Mouse (Mus musculus) embryonic fibroblast, embryonic 13.5 days (primary cell): ENCODE measurements at regions not wholly inside any gene's neighbourhood (a gene's known extent, or its start where the extent isn't known, plus 50 kb on each side); places are given as distances from the start of the nearest gene placed in this dataset.

Experiments
- CTCF ChIP-seq: IDR thresholded peaks from 2 replicates; pipeline ENCODE4 v1.5.1; 2011; ENCODE audit warnings: mild to moderate bottlenecking, control low read depth, low read length, moderate library complexity, borderline replicate concordance; ENCODE audit not compliant: insufficient read depth
- POLR2A ChIP-seq: IDR thresholded peaks from 2 replicates; pipeline ENCODE4 v1.6.1; 2011; ENCODE audit warnings: low read depth, mild to moderate bottlenecking, control low read depth, low read length, moderate library complexity

- no peak for TF ChIP-seq POLR2A
- no peak for TF ChIP-seq CTCF
Measured at GRCm38 (mm10) chr14:97478236-97478635, 691.3 kb downstream of the Dach1 start.
